Mouse (Mus musculus): ENCODE measurements at regions not wholly inside any gene's neighbourhood (a gene's known extent, or its start where the extent isn't known, plus 50 kb on each side); places are given as distances from the start of the nearest gene placed in this dataset.

DNA sequence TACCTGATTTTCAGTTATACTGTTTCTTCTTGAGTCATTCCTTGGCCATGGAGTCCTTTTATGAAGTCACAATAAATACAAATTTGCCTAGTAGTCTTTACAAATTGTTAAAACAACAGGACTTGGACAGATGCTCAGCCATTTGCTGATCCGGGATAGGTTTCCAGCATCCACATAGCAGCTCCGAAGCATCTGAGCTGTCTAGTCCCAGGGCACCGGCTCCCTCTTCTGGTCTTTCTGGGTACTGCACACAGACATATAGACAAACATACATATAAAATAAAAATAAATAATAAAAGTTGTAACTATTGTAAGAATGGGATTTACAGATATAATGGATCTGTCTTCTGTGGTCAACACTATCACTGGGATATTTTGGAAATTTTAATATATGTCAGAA lies 91.8 kb downstream of the Cog6 start:
- TF ChIP-seq POLR2A (IDR thresholded peaks at IDR 0.05; ENCODE audit: low read depth, low read length) (no peak), CTCF (conservative IDR thresholded peaks at IDR 0.05; ENCODE audit: insufficient read depth, insufficient read length, low read depth, low read length) (peak; percentile 57)

All from kidney, adult 2 months (tissue).